Mouse (Mus musculus): ENCODE measurements at regions not wholly inside any gene's neighbourhood (a gene's known extent, or its start where the extent isn't known, plus 50 kb on each side); places are given as distances from the start of the nearest gene placed in this dataset.

- DNase-seq: no peak
These were observed 579.1 kb downstream of the Slitrk1 start for GRCm38 (mm10) chr14:108334879-108335278.

- DNase-seq: no peak
These were observed 587.5 kb downstream of the Slitrk1 start for GRCm38 (mm10) chr14:108326425-108326824.

- DNase-seq: no peak
These were observed 590.5 kb downstream of the Slitrk1 start for GRCm38 (mm10) chr14:108323364-108324037.

GRCm38 (mm10) chr14:108307627-108308026 is 606.3 kb downstream of the Slitrk1 start:
- DNase-seq: no peak

GRCm38 (mm10) chr14:108279630-108280029 is 634.3 kb downstream of the Slitrk1 start:
- no peak for DNase-seq

- peak; percentile 7 for DNase-seq
These were observed 652.9 kb downstream of the Slitrk1 start for GRCm38 (mm10) chr14:108261083-108261482.

GRCm38 (mm10) chr14:108247365-108247764 is 666.6 kb downstream of the Slitrk1 start:
- no peak for DNase-seq

GRCm38 (mm10) chr14:108225483-108226124 is 688.4 kb downstream of the Slitrk1 start:
- DNase-seq: no peak

GRCm38 (mm10) chr14:108209246-108209645 is 704.7 kb downstream of the Slitrk1 start:
- DNase-seq: no peak

- no peak for DNase-seq
These were observed 714.8 kb downstream of the Slitrk1 start for GRCm38 (mm10) chr14:108199133-108199532.

GRCm38 (mm10) chr14:108180920-108181319 is 733.0 kb downstream of the Slitrk1 start:
- no peak for DNase-seq

GRCm38 (mm10) chr14:108175275-108175860 is 738.6 kb downstream of the Slitrk1 start:
- no peak for DNase-seq

- DNase-seq: no peak
These were observed 761.0 kb downstream of the Slitrk1 start for GRCm38 (mm10) chr14:108152981-108153380.

- DNase-seq: no peak
These were observed 790.8 kb downstream of the Slitrk1 start for GRCm38 (mm10) chr14:108123147-108123546.

GRCm38 (mm10) chr14:108105009-108105408 is 808.9 kb downstream of the Slitrk1 start:
- no peak for DNase-seq

- peak; percentile 32 for DNase-seq
These were observed 823.0 kb downstream of the Slitrk1 start for GRCm38 (mm10) chr14:108090965-108091364.

GRCm38 (mm10) chr14:108049997-108050396 is 864.0 kb downstream of the Slitrk1 start:
- DNase-seq: no peak

- DNase-seq: no peak
These were observed 878.0 kb downstream of the Slitrk1 start for GRCm38 (mm10) chr14:108035959-108036358.

GRCm38 (mm10) chr14:108034162-108034561 is 879.8 kb downstream of the Slitrk1 start:
- DNase-seq: no peak

GRCm38 (mm10) chr14:108022551-108022950 is 891.4 kb downstream of the Slitrk1 start:
- no peak for DNase-seq

GRCm38 (mm10) chr14:108022066-108022465 is 891.9 kb downstream of the Slitrk1 start:
- DNase-seq: no peak

- DNase-seq: no peak
These were observed 892.6 kb downstream of the Slitrk1 start for GRCm38 (mm10) chr14:108021331-108021730.

GRCm38 (mm10) chr14:107987752-107988285 is 926.1 kb downstream of the Slitrk1 start:
- DNase-seq: no peak

Data from adrenal gland, postnatal 10 days (tissue).